Mouse (Mus musculus): ENCODE data around the gene Slu7. TPM values are rescaled to one million over a fixed set of nuclear protein-coding genes. Genes with fewer than 3 reads are reported as not detected.

Gene Slu7
- polyA plus RNA-seq, 1 experiment from 2014 or later, result 31.6 TPM

- Histone ChIP-seq H3K9ac (no peak overlapping the region), H3K36me3 (no peaks in the 10 kb centered on the region), H3K4me1 (no peaks in the 10 kb centered on the region), H3K4me3 (no peak overlapping the region), H3K4me2 (no peak overlapping the region), H3K27me3 (replicated peaks) (no peaks in the 10 kb centered on the region), H3K27ac (no peak overlapping the region), H3K9me3 (replicated peaks) (no peaks in the 10 kb centered on the region)
- no peak for ATAC-seq
- 66% methylated on average over 7 of the region's 7 CpGs for WGBS (ENCODE audit: insufficient replicate concordance)
Measured at GRCm38 (mm10) chr11:43396672-43397071, 36.9 kb upstream of the Slu7 start.

GRCm38 (mm10) chr11:43399297-43399696 lies 34.2 kb upstream of the Slu7 start:
- H3K9me3 ChIP-seq (replicated peaks), result no peaks in the 10 kb centered on the region
- 37% methylated on average over 4 of the region's 4 CpGs for WGBS (ENCODE audit: insufficient replicate concordance)
- H3K4me2 ChIP-seq, result no peak overlapping the region
- no peaks in the 10 kb centered on the region for H3K4me1 ChIP-seq
- ATAC-seq, result no peak
- H3K4me3 ChIP-seq, result no peak overlapping the region
- no peaks in the 10 kb centered on the region for H3K36me3 ChIP-seq
- H3K27me3 ChIP-seq (replicated peaks), result no peaks in the 10 kb centered on the region
- no peak overlapping the region for H3K9ac ChIP-seq
- H3K27ac ChIP-seq, result no peak overlapping the region

DNA sequence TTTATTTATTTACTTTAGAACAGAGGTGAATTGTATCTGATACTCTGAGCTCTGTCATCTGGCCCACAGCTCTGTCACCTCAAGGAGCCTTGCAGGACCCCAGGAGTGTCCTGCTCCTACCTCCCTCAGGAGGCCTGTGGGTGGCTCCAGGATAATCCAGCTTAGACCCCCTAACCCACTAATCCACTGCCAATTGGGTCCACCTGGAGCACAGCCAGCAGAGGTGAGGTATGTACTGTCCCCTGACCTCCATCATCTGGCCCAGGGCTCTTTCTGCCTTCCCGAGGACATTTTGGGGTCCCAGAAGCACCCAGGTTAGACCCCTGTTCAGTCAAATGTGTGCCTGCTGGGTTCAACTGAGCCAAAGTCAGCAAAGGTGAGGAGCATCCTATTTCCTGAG lies 33.4 kb upstream of the Slu7 start:
- no peaks in the 10 kb centered on the region for H3K4me1 ChIP-seq
- no peaks in the 10 kb centered on the region for H3K27me3 ChIP-seq (replicated peaks)
- 73% methylated on average over 1 of the region's 1 CpGs for WGBS (ENCODE audit: insufficient replicate concordance)
- ATAC-seq, result no peak
- no peak overlapping the region for H3K4me2 ChIP-seq
- no peaks in the 10 kb centered on the region for H3K36me3 ChIP-seq
- H3K27ac ChIP-seq, result no peak overlapping the region
- H3K9ac ChIP-seq, result no peak overlapping the region
- no peaks in the 10 kb centered on the region for H3K9me3 ChIP-seq (replicated peaks)
- H3K4me3 ChIP-seq, result no peak overlapping the region

DNA sequence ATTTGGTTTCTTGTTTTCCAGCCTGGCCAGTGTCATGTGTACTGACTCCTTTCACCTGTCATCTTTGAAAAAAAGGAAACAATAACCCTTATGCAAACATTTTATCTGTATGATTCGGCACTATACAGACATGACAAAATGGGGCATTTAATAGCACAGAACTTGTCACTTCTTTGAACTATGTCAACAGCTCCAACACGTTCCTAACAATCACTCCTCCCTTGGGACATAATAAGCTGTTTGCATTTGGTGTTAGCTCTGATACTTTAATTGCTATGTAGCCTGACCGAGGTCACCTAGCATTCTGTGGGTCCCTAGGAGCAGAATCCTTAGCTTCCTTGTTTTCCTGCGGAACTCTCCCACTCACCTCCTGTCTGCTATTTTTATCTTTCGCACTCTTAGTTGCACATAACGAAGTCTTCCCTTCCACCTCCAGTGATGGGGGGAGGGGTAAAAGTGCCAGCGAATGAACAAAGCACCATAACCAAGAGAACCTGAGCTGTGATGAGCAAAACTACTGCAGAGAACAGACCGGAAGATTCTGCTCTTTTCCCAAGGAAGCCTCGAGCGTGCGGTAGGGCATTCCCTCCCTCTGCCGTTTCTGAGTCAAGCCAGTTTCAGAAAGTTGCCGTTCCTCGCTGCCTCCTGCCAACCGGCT lies 29.3 kb upstream of the Slu7 start:
- no peak overlapping the region for H3K4me3 ChIP-seq
- H3K36me3 ChIP-seq, result no peaks in the 10 kb centered on the region
- no peaks in the 10 kb centered on the region for H3K27me3 ChIP-seq (replicated peaks)
- WGBS (ENCODE audit: insufficient replicate concordance), result 72% methylated on average over 15 of the region's 15 CpGs
- H3K4me1 ChIP-seq, result no peaks in the 10 kb centered on the region
- no peak for ATAC-seq
- no peak overlapping the region for H3K4me2 ChIP-seq
- no peak overlapping the region for H3K9ac ChIP-seq
- H3K27ac ChIP-seq, result no peak overlapping the region
- H3K9me3 ChIP-seq (replicated peaks), result no peaks in the 10 kb centered on the region

- no peak overlapping the region for H3K4me3 ChIP-seq
- no peak overlapping the region for H3K9ac ChIP-seq
- no peak overlapping the region for H3K4me2 ChIP-seq
- no peaks in the 10 kb centered on the region for H3K4me1 ChIP-seq
- no peak for ATAC-seq
- no peaks in the 10 kb centered on the region for H3K36me3 ChIP-seq
- WGBS (ENCODE audit: insufficient replicate concordance), result 62% methylated on average over 2 of the region's 2 CpGs
- H3K27me3 ChIP-seq (replicated peaks), result no peaks in the 10 kb centered on the region
- H3K27ac ChIP-seq, result no peak overlapping the region
- H3K9me3 ChIP-seq (replicated peaks), result no peaks in the 10 kb centered on the region
Measured at GRCm38 (mm10) chr11:43408888-43409287, 24.7 kb upstream of the Slu7 start.

DNA sequence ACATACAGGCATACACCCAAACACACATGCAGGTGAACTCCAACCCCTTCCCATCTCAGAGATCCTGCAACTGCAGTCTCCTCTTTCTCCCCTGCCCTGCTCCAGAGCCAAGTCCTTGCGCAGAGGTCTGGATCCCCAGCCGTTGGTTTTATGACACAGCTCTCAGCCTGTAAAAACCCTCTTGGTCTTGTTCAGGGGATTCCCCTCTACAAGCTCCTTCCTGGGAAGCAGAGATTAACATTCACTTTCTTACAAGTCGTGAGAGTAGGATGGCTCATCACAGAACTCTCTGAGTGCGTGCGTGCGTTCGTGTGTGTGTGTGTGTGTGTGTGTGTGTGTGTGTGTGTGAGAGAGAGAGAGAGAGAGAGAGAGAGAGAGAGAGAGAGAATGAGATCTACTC lies 23.3 kb upstream of the Slu7 start:
- ATAC-seq, result no peak
- Histone ChIP-seq H3K36me3 (no peaks in the 10 kb centered on the region), H3K4me3 (no peak overlapping the region), H3K4me2 (no peak overlapping the region), H3K27me3 (replicated peaks) (no peaks in the 10 kb centered on the region), H3K9me3 (replicated peaks) (no peaks in the 10 kb centered on the region), H3K4me1 (no peaks in the 10 kb centered on the region), H3K9ac (no peak overlapping the region), H3K27ac (no peak overlapping the region)
- 69% methylated on average over 7 of the region's 7 CpGs for WGBS (ENCODE audit: insufficient replicate concordance)

GRCm38 (mm10) chr11:43411413-43411812 lies 22.1 kb upstream of the Slu7 start:
- H3K9me3 ChIP-seq (replicated peaks), result no peaks in the 10 kb centered on the region
- 0% methylated on average over 1 of the region's 1 CpGs for WGBS (ENCODE audit: insufficient replicate concordance)
- H3K36me3 ChIP-seq, result no peaks in the 10 kb centered on the region
- no peak overlapping the region for H3K4me2 ChIP-seq
- no peak overlapping the region for H3K4me3 ChIP-seq
- H3K9ac ChIP-seq, result no peak overlapping the region
- no peaks in the 10 kb centered on the region for H3K4me1 ChIP-seq
- no peak for ATAC-seq
- no peaks in the 10 kb centered on the region for H3K27me3 ChIP-seq (replicated peaks)
- no peak overlapping the region for H3K27ac ChIP-seq

DNA sequence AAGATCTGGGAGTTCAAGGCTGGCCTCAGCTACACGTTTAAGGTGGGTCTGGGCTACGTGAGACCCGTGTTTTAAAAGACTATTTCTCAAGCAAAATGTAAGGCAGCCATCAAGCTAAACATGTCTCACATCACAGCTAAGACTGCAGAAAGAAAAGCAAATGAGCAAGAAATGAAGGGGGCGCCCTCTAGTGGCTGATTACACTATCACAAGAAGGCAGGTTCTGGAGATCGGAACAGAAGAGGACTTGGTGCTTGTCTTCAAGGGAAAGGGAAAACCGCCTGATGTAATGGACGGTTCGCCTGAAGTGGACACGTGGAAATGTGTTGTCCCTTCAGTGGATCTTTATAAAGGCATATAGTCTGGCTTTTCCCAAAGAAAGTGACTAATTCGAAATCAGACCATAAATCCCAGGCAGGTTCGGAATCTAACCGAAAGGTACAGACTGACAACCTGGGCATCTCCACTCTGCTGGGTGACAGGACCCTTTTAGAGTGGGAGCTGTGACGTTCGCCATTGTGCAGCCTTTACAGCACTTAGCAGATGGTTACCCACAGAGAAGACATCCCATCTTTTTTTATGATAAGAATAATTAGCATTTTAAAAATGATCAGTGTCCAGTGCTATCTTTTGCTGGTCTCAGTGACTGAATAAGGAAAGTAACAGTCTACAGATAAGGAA lies 20.6 kb upstream of the Slu7 start:
- Histone ChIP-seq H3K4me1 (no peaks in the 10 kb centered on the region), H3K9me3 (replicated peaks) (no peaks in the 10 kb centered on the region), H3K27ac (no peak overlapping the region), H3K4me2 (no peak overlapping the region), H3K9ac (no peak overlapping the region), H3K36me3 (no peaks in the 10 kb centered on the region), H3K4me3 (no peak overlapping the region), H3K27me3 (replicated peaks) (no peaks in the 10 kb centered on the region)
- WGBS (ENCODE audit: insufficient replicate concordance), result 22% methylated on average over 14 of the region's 14 CpGs
- ATAC-seq, result no peak

DNA sequence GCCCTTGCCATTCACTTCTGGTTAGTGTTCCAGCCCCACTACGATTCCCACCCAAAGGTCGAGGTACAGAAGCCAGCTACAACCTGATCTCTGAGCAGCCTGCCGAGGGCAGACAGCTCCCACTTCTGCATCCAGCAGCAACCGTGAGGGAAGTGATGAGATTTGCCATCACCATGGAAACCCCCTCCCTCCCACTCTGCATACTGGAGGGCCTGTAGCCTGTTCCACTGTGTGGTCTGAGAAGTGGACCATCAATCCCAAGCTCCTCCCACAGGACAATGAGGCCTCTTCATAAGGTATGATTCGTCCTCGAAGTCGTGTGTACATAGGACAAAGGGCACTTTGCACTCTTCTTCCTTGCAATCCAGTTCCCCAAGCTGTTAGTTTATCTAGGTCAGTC lies 16.3 kb upstream of the Slu7 start:
- Histone ChIP-seq H3K9me3 (replicated peaks) (no peaks in the 10 kb centered on the region), H3K27ac (no peak overlapping the region), H3K36me3 (peaks cover 7% of the 10 kb centered on the region), H3K27me3 (replicated peaks) (no peaks in the 10 kb centered on the region), H3K4me2 (no peak overlapping the region), H3K9ac (no peak overlapping the region), H3K4me3 (no peak overlapping the region), H3K4me1 (no peaks in the 10 kb centered on the region)
- 54% methylated on average over 7 of the region's 7 CpGs for WGBS (ENCODE audit: insufficient replicate concordance)
- ATAC-seq, result no peak

- no peak for ATAC-seq
- Histone ChIP-seq H3K9ac (no peak overlapping the region), H3K4me1 (peaks cover 15% of the 10 kb centered on the region), H3K36me3 (peaks cover 29% of the 10 kb centered on the region), H3K27ac (no peak overlapping the region), H3K4me2 (no peak overlapping the region), H3K27me3 (replicated peaks) (no peaks in the 10 kb centered on the region), H3K4me3 (no peak overlapping the region), H3K9me3 (replicated peaks) (no peaks in the 10 kb centered on the region)
- WGBS (ENCODE audit: insufficient replicate concordance), result 70% methylated on average over 5 of the region's 5 CpGs
Measured at GRCm38 (mm10) chr11:43424386-43424785, 9.2 kb upstream of the Slu7 start.

- Histone ChIP-seq H3K9ac (peak overlapping the region; percentile 77), H3K9me3 (replicated peaks) (no peaks in the 10 kb centered on the region), H3K4me3 (peak overlapping the region; percentile 69), H3K36me3 (peaks cover 29% of the 10 kb centered on the region), H3K4me2 (peak overlapping the region; percentile 73), H3K27me3 (replicated peaks) (no peaks in the 10 kb centered on the region), H3K4me1 (peaks cover 15% of the 10 kb centered on the region), H3K27ac (no peak overlapping the region)
- 69% methylated on average over 9 of the region's 9 CpGs for WGBS (ENCODE audit: insufficient replicate concordance)
- no peak for ATAC-seq
Measured at GRCm38 (mm10) chr11:43425166-43425709, 8.3 kb upstream of the Slu7 start.

GRCm38 (mm10) chr11:43425824-43426413 lies 7.6 kb upstream of the Slu7 start, which contains the start of gene Pttg1:
Pttg1 (minus strand) TSS chr11:43426251.
- Histone ChIP-seq H3K4me2 (peak within 1 kb of the TSS; percentile 73), H3K36me3 (peaks cover 26% of the 10 kb centered on the region), H3K4me1 (peaks cover 15% of the 10 kb centered on the region), H3K9me3 (replicated peaks) (no peaks in the 10 kb centered on the region), H3K4me3 (peak within 1 kb of the TSS; percentile 69), H3K27me3 (replicated peaks) (no peaks in the 10 kb centered on the region), H3K9ac (peak within 1 kb of the TSS; percentile 77), H3K27ac (peak within 1 kb of the TSS; percentile 88)
- peak; percentile 97 for ATAC-seq
- 5% methylated on average over 27 of the region's 27 CpGs for WGBS (ENCODE audit: insufficient replicate concordance)
